Mouse (Mus musculus) hindbrain, postnatal 0 days (tissue): ENCODE measurements at regions not wholly inside any gene's neighbourhood (a gene's known extent, or its start where the extent isn't known, plus 50 kb on each side); places are given as distances from the start of the nearest gene placed in this dataset.
"Not testable (repeated sequence)": the region's sequence is repeated elsewhere in the genome, so short reads cannot be mapped to it uniquely, and the experiment has no call there.

Experiments
- ATAC-seq: fragments of 200-750 bp; cut with Nextera tagmentation; 2 replicates; pipeline ENCODE4 v1.8.0; 2017; ENCODE audit warnings: mild to moderate bottlenecking, moderate TSS enrichment, moderate library complexity
- DNase-seq: peaks from one replicate; pipeline ENCODE4 v3.0.0-alpha.2; 2015; ENCODE audit warnings: low spot score
- H3K27ac ChIP-seq: fragments of 300-500 bp; sonication (generic); 2 replicates; pipeline ENCODE4 v1.5.1; 2014; ENCODE audit warnings: mild to moderate bottlenecking
- H3K27me3 ChIP-seq: fragments of 300-500 bp; sonication (generic); 2 replicates; pipeline ENCODE4 v1.6.1; 2014; ENCODE audit warnings: low read length, mixed read lengths; ENCODE audit not compliant: insufficient read depth
- H3K36me3 ChIP-seq: fragments of 300-500 bp; sonication (generic); 2 replicates; pipeline ENCODE4 v1.6.1; 2014; ENCODE audit warnings: low read length, mixed read lengths; ENCODE audit not compliant: insufficient read depth
- H3K4me1 ChIP-seq: fragments of 300-500 bp; sonication (generic); 2 replicates; pipeline ENCODE4 v1.6.1; 2014; ENCODE audit warnings: antibody characterized with exemption, low read length, mixed read lengths; ENCODE audit not compliant: insufficient read depth
- H3K4me2 ChIP-seq: fragments of 300-500 bp; sonication (generic); 2 replicates; pipeline ENCODE4 v1.6.1; 2014; ENCODE audit warnings: low read depth, mild to moderate bottlenecking, low read length, moderate library complexity, mixed read lengths
- H3K4me3 ChIP-seq: fragments of 300-500 bp; sonication (generic); 2 replicates; pipeline ENCODE4 v1.5.1; 2014; ENCODE audit warnings: low read length
- H3K9ac ChIP-seq: fragments of 300-500 bp; sonication (generic); replicated peaks from 2 replicates; pipeline ENCODE4 v1.6.1; 2014; ENCODE audit warnings: mild to moderate bottlenecking, low read length, moderate library complexity, mixed read lengths
- H3K9me3 ChIP-seq: fragments of 300-500 bp; sonication (generic); 2 replicates; pipeline ENCODE4 v1.6.1; 2016; ENCODE audit warnings: low read length, mixed read lengths
- CTCF ChIP-seq: IDR thresholded peaks from 2 replicates; pipeline ENCODE4 v1.5.1; 2016; ENCODE audit warnings: antibody characterized with exemption, control low read depth, low read depth
- WGBS: fragments of 180-500 bp; shearing (Covaris S2); extraction: QIAGEN DNeasy Blood & Tissue Kit; methylation state at CpG from one replicate; pipeline ENCODE4 v1.1.7; 2014; 5-methylcytosine and 5-hydroxymethylcytosine counted together

DNA sequence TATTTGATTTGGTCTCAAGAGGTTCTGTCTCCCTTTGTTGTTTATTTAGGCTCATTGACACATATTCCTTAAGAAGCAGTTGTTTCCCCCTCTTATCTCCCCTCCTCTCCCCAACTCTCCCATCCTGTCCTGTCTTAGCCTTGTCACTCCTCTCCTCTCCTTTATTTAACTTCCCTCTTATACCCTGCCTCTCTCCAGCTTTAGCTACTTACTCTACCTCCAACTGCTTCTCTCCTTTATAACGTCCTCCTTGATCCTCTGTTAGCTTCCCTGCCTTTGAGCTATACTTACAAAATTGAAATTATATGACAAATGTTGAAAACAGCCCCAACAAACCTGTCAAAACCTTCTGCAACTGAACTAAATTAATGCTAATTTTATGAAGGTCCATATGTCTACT, 841.7 kb upstream of the G6pd2 start:
- no peaks in the 10 kb centered on the region for H3K36me3 ChIP-seq
- H3K4me2 ChIP-seq, result no peak overlapping the region
- H3K27ac ChIP-seq, result no peak overlapping the region
- H3K9ac ChIP-seq, result no peak overlapping the region
- 50% methylated on average over 1 of the region's 1 CpGs for WGBS
- H3K27me3 ChIP-seq, result no peaks in the 10 kb centered on the region
- H3K9me3 ChIP-seq, result 0 out of 2 replicates have a peak, but pooled peaks cover 3% of the 10 kb centered on the region
- no peak overlapping the region for H3K4me3 ChIP-seq
- H3K4me1 ChIP-seq, result no peaks in the 10 kb centered on the region
- no peak for DNase-seq
- no peak for TF ChIP-seq CTCF
- ATAC-seq, result no peak

DNA sequence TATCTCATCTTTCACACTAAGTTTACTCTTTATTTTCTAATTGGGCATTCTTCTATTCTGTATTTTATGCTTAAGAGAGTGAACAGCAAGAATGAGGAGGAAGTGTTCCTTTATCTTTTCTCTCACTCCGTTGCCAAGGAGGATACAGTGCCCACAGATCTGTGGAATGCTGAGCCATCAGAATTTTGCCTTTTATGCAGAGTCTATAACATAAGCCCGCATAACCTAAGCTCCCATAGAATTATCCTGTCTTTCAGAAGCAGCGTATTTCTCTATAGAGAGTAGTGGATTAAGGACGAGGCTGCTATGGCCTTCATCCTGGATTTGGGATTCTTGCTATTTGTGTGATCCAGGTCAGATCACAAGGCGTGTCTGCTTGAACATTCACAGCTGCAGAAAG, 839.1 kb upstream of the G6pd2 start:
- no peak for TF ChIP-seq CTCF
- H3K9ac ChIP-seq, result no peak overlapping the region
- no peak for DNase-seq
- 65% methylated on average over 5 of the region's 5 CpGs for WGBS
- H3K27ac ChIP-seq, result no peak overlapping the region
- no peak overlapping the region for H3K4me2 ChIP-seq
- no peaks in the 10 kb centered on the region for H3K27me3 ChIP-seq
- H3K4me3 ChIP-seq, result no peak overlapping the region
- no peaks in the 10 kb centered on the region for H3K4me1 ChIP-seq
- no peak for ATAC-seq
- no peaks in the 10 kb centered on the region for H3K36me3 ChIP-seq
- H3K9me3 ChIP-seq, result 0 out of 2 replicates have a peak, but pooled peaks cover under 1% of the 10 kb centered on the region

DNA sequence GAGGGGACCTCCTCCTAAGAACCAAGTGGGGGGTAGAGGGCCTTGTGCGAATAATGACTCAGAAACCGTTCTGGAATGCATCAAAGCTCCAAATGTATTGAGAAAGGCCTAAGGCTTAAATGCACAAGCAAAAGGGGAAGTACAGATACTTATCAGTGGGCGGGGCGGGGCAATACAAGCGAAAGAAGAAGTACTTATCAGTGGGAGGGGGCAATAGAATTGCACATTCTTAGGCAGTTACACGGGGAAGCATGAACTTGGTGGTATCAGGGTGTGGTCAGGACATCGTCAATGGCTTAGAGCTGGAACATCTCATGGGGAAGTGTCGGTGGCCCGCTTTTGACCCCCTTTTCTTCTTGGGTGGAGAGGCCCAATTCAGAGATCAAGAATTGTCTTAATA, 829.9 kb upstream of the G6pd2 start:
- TF ChIP-seq CTCF, result no peak
- Histone ChIP-seq H3K9me3 (no peaks in the 10 kb centered on the region), H3K4me2 (no peak overlapping the region), H3K36me3 (no peaks in the 10 kb centered on the region), H3K27ac (no peak overlapping the region), H3K27me3 (no peaks in the 10 kb centered on the region), H3K4me3 (no peak overlapping the region), H3K4me1 (no peaks in the 10 kb centered on the region), H3K9ac (no peak overlapping the region)
- no peak for ATAC-seq
- WGBS, result 89% methylated on average over 9 of the region's 9 CpGs
- no peak for DNase-seq

DNA sequence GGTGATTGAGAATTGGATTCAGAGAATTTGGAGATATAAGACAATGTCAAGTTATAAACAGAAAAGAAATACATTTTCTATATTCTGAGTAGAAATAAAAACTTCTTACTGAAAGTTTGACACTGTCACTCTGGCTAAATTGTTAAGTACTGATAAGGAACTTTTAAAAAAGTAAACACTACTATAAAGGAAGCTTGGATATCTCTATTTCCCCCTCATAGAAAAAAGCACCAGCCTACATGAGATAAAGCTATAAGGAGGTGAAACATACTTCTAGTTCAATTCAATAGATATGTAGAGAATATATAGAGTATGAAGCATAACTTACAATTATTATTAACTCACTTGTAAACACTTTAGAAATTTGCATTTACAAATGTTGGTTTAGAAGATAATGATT, 820.3 kb upstream of the G6pd2 start:
- Histone ChIP-seq H3K9ac (no peak overlapping the region), H3K9me3 (no peaks in the 10 kb centered on the region), H3K27me3 (no peaks in the 10 kb centered on the region), H3K36me3 (no peaks in the 10 kb centered on the region), H3K4me1 (no peaks in the 10 kb centered on the region), H3K27ac (no peak overlapping the region), H3K4me2 (no peak overlapping the region), H3K4me3 (no peak overlapping the region)
- TF ChIP-seq CTCF, result no peak
- ATAC-seq (no peak), DNase-seq (no peak)

DNA sequence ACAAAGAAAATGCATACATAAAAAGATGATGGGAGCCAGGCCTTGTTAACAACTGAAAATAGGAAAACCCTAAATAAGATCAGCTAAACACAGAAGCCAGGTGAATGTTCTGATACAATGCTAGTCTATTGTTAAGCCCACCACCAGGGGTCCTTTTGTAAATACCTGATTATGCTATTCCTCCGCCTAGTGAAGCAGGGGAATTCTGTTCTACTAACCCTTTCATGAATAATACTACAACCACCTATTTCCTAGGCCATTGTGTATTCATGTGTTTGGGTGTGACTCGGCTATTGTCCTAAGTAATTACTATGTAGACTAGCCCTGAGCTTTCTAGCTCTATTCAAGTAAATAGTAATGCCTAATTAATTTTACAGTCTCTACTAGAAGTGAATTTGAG, 819.3 kb upstream of the G6pd2 start:
- H3K4me1 ChIP-seq, H3K27ac ChIP-seq, H3K9me3 ChIP-seq, H3K9ac ChIP-seq, DNase-seq, H3K4me3 ChIP-seq, H3K36me3 ChIP-seq, ATAC-seq, H3K4me2 ChIP-seq, H3K27me3 ChIP-seq: not testable (repeated sequence)
- WGBS, result 87% methylated on average over 2 of the region's 2 CpGs

DNA sequence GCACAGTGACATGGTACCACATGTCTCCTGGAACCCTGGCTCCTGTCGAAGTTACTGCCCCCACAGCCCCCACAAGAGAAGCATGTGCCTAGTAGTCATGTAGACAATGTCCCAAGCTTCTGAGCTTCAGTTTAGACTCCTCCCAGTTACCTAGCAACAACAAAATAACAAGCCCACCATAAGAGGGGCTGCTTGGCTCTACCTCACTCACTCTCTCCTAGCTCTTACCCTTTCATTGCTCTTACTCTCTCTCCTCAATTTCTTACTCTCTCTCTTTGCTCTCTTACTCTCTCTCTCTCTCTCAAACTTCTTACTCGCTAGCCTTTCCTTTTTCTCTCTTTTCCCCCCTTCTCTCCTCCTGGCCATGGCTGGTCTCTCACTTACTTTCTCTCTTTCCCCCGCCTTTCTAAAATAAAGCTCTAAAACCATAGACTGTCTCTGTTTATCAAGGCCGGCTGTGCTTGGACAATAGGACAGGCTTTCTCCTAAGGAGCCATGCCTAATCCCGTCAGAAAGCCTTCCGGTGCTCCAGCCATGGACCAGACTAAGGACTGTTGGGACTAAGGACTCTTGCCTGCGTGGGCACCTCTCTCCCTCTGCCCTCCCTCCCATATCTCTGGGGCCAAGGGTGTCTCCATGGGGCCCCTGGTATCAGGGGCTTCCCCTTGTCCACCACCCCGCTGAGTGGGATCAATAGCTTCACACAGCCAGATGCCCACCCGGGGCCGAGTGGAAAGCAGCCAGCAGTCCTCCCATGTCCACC, 813.7 kb upstream of the G6pd2 start:
- Histone ChIP-seq H3K27me3 (no peaks in the 10 kb centered on the region), H3K9me3 (no peaks in the 10 kb centered on the region), H3K4me2 (no peak overlapping the region), H3K4me1 (no peaks in the 10 kb centered on the region), H3K27ac (no peak overlapping the region), H3K4me3 (no peak overlapping the region), H3K9ac (no peak overlapping the region), H3K36me3 (no peaks in the 10 kb centered on the region)
- ATAC-seq (no peak), DNase-seq (no peak)
- TF ChIP-seq CTCF, result no peak
- WGBS, result 44% methylated on average over 10 of the region's 10 CpGs

DNA sequence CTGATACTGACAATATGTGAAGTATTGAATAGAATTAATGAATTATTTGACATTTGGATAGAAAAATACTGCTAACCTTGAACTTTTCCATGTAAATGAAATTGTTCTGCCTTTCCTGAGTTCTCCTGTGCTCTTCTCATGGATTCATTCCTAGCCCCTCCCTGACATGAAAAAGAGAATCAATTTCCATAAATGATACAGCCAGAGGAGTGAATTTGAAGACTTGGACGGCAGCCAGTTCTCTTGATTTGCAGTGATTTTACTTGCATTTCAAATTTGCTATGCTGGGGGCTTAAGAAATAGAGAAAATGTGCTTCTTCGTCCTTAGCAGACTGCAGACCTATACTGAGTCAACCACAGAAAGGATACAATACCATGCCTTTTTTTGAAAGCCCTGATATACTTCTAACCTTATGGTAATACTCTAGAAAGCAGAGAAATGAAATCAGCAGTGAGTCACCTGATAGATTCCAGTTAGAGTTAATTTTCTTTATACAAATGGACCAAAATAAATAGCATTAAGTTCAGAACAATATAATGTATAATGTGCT, 773.0 kb upstream of the G6pd2 start:
- H3K9ac ChIP-seq, result no peak overlapping the region
- H3K4me1 ChIP-seq, result no peaks in the 10 kb centered on the region
- no peak overlapping the region for H3K4me3 ChIP-seq
- no peaks in the 10 kb centered on the region for H3K9me3 ChIP-seq
- ATAC-seq (no peak), DNase-seq (peak; percentile 33)
- no peak for TF ChIP-seq CTCF
- no peaks in the 10 kb centered on the region for H3K36me3 ChIP-seq
- no peak overlapping the region for H3K27ac ChIP-seq
- H3K27me3 ChIP-seq, result no peaks in the 10 kb centered on the region
- no peak overlapping the region for H3K4me2 ChIP-seq
- WGBS, result 54% methylated on average over 2 of the region's 2 CpGs
